Mouse (Mus musculus) bone marrow macrophage, adult 2 months (primary cell): Measurements from ENCODE around the gene Arid1b. TPM values are rescaled to one million over a fixed set of nuclear protein-coding genes. Genes with fewer than 3 reads are reported as not detected.

Experiments
- H3K27ac ChIP-seq: 2 replicates; pipeline ENCODE4 v1.5.1; 2012; ENCODE audit warnings: low read depth, low read length; ENCODE audit not compliant: insufficient read depth
- H3K4me1 ChIP-seq: 2 replicates; pipeline ENCODE4 v1.6.1; 2012; ENCODE audit warnings: low read length; ENCODE audit not compliant: control insufficient read depth, insufficient read depth
- H3K4me3 ChIP-seq: 2 replicates; pipeline ENCODE4 v1.5.1; 2012; ENCODE audit warnings: mild to moderate bottlenecking, low read length, moderate library complexity; ENCODE audit not compliant: insufficient read depth
- CTCF ChIP-seq: IDR thresholded peaks from 2 replicates; pipeline ENCODE4 v1.5.1; 2012; ENCODE audit warnings: low read depth, mild to moderate bottlenecking, low read length, moderate library complexity
- POLR2A ChIP-seq: IDR thresholded peaks from 2 replicates; pipeline ENCODE4 v1.6.1; 2012; ENCODE audit warnings: mild to moderate bottlenecking, low read depth, low read length, borderline replicate concordance
- polyA plus RNA-seq: library from polyadenylated mRNA; stranded (reverse); fragments of >200 nt; gene quantifications from 2 replicates; pipeline ENCODE4 v1.2.4, GENCODE M21; 2012; ENCODE audit not compliant: missing spikeins, insufficient read depth, insufficient read length

The Arid1b gene
- polyA plus RNA-seq, 1 experiment: 25.8 TPM

DNA sequence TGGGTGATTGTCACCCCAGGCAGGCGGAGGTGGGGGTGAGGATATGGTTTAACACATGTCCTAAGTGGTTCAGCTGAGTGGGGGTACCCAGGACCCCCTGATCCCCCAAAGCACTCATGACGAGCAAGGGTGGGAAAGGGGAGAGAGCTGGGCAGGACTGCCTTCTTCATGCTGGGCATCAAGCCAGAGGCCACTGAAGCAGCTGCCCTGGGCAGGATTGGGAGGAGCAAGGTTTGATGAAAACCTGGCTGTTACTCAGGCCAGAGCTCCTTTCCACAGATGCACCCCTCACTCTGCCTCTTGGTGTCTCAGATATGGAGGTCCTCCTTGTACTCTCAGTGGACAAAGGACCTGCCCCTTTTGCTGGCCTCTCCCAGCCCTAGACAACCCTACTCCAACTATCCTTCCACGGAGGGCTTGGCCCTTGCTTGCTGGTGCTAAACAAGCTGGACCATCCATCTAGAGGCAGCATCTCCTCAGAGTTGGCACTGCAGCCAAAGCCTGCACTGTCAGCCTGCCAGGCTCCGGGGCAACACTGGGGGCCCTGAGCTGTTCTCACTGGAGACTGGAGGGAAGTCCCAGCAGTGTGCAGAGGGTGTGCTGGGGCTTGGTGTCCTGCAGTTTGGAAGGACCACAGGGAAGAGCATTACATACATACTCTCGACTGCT lies 304.9 kb downstream of the Arid1b start:
- TF ChIP-seq CTCF (no peak), POLR2A (no peak)
- peaks cover 31% of the 10 kb centered on the region for H3K4me1 ChIP-seq
- H3K4me3 ChIP-seq: no peak overlapping the region
- no peak overlapping the region for H3K27ac ChIP-seq

GRCm38 (mm10) chr17:5302971-5303746 lies 309.0 kb downstream of the Arid1b start:
- H3K4me1 ChIP-seq: peaks cover 19% of the 10 kb centered on the region
- H3K27ac ChIP-seq: peak overlapping the region; percentile 89
- TF ChIP-seq POLR2A (no peak), CTCF (no peak; the same call in 1 of the 2 replicates)
- peak overlapping the region; percentile 22 for H3K4me3 ChIP-seq

GRCm38 (mm10) chr17:5305783-5306477 lies 311.8 kb downstream of the Arid1b start:
- no peak overlapping the region for H3K27ac ChIP-seq
- no peak for TF ChIP-seq CTCF
- no peak for TF ChIP-seq POLR2A
- H3K4me1 ChIP-seq: peaks cover 39% of the 10 kb centered on the region

DNA sequence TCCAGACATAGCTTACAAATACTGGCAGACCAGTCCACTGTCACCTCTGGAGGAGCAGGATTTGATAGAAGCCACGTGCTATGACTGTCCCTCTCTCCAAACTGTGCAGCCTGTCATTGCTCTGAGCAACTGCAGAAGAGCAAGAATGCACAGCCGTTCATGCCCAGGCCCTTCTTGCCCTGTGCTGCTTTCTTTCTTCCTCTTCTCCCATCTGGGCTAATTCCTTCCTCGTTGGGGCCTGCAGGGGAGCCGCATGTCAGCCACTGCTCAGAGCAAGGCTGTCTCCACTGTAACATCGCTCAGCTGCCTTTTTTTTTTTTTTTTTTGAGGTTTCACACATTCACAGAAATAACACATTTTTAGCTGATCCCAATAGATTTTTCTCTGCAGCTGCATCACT lies 315.8 kb downstream of the Arid1b start:
- no peak overlapping the region for H3K4me3 ChIP-seq
- peak overlapping the region; percentile 93 for H3K27ac ChIP-seq
- TF ChIP-seq CTCF: no peak
- no peak for TF ChIP-seq POLR2A
- H3K4me1 ChIP-seq: peaks cover 30% of the 10 kb centered on the region

More at GRCm38 (mm10) chr17:5305783-5306477, 311.8 kb downstream of the Arid1b start:
- no peak overlapping the region for H3K4me3 ChIP-seq

DNA sequence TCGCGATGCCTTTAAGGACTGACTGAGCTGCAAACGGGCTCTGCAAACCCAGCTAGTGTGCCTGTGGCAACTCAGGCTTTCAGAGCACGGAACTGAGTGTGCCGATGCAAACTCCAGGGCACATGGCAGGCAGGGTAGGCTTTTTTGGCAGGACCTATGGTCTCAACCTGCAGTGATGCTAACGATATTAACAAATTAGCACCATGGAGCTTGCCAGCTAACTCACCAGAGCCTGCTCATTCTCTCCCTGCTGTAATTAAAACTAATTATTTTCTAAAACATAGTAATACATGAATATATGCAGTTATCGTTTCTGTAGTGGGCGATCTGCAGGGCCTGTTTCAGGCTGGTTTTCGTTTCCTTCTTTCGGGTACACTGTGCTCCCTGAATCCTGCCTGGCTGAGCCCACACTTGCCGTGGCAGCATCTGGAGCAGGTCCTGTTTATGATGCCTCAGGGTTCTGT lies 316.3 kb downstream of the Arid1b start:
- Histone ChIP-seq H3K4me1 (peaks cover 30% of the 10 kb centered on the region), H3K4me3 (no peak overlapping the region), H3K27ac (peak overlapping the region; percentile 93)
- TF ChIP-seq POLR2A: no peak
- TF ChIP-seq CTCF: no peak

GRCm38 (mm10) chr17:5311062-5311461 lies 316.9 kb downstream of the Arid1b start:
- Histone ChIP-seq H3K4me1 (peaks cover 34% of the 10 kb centered on the region), H3K27ac (peak overlapping the region; percentile 93), H3K4me3 (no peak overlapping the region)
- TF ChIP-seq CTCF (no peak), POLR2A (no peak)

DNA sequence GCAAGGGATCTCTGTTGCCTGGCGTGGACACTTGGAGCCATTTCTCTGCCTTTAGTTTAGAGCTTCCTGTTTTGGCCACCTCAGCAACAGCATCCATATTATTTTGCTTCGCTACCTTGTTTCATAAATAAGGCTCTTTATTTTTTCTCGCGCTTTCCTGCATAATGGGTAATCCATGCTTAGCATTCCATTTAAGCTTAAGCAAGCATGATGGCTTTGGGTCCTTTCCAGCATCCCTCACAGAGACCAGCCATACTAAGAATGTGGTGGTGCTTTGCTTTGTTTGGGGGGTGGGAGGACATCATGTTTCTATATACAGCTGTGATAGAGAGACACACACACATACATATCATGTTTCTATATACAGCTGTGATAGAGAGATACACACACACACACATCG lies 318.2 kb downstream of the Arid1b start:
- no peak for TF ChIP-seq POLR2A
- no peak for TF ChIP-seq CTCF
- Histone ChIP-seq H3K4me1 (peaks cover 44% of the 10 kb centered on the region), H3K27ac (no peak overlapping the region), H3K4me3 (no peak overlapping the region)

DNA sequence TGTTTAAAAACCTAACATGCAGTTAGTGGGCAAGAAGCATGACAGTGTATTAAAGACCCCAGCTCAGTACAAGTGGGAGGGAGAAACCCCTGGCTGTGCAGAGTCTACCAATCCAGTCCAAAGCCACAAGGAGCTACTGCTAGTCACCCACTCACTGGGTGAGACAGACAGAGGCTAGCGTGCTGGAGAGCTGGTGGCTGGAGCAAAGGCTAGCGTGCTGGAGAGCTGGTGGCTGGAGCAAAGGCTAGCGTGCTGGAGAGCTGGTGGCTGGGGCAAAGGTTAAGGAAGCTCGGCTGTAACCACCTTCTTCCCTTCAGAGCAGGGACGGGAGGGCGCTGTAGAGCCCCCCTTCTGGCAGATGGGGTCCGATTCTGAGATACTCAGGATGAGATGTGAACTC lies 320.6 kb downstream of the Arid1b start:
- Histone ChIP-seq H3K4me3 (no peak overlapping the region), H3K27ac (no peak overlapping the region), H3K4me1 (peaks cover 35% of the 10 kb centered on the region)
- TF ChIP-seq POLR2A (no peak), CTCF (no peak)

DNA sequence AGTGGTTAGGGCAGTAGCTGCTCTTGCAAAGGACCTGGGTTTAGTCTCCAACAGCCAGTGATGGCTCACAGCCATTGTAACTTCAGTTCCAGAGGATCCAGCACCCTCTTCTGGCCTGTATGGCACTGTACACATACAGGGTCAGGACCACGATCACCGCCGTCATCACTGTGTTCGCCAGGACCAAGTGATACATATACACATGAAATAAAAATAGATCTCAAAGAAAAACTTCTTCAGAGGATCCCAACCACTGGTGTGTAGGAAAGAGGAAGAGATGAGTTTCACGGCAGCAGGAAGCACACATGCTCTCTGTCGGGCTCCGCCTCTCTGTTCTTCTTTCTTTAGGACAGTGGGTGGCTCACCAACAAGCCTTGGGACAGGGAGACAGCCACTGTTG lies 322.4 kb downstream of the Arid1b start:
- Histone ChIP-seq H3K4me3 (0 out of 2 replicates have a peak overlapping the region, but pooled peaks have one; percentile 2), H3K27ac (peak overlapping the region; percentile 76), H3K4me1 (peaks cover 23% of the 10 kb centered on the region)
- TF ChIP-seq CTCF (peak; percentile 53), POLR2A (no peak)
